Mouse (Mus musculus): ENCODE results near the gene Braf.

GRCm38 (mm10) chr6:39562166-39563015 is 162.9 kb downstream of the Braf start:
- TF ChIP-seq MAFK (IDR thresholded peaks at IDR 0.05; ENCODE audit: insufficient read depth, low read depth, low read length) (no peak), CHD2 (IDR thresholded peaks at IDR 0.05; ENCODE audit: low read depth, low read length) (no peak)

All from ES-E14 (cell line).